Mouse (Mus musculus) layer of hippocampus, adult 8-10 months (tissue): ENCODE data around the gene Dido1. TPM values are rescaled to one million over a fixed set of nuclear protein-coding genes. Genes with fewer than 3 reads are reported as not detected.

ENCODE experiments used
- total RNA-seq, 4 experiments: library from RNA; stranded (reverse); gene quantifications; 2 replicates each; pipeline ENCODE4 v1.2.4; 2022

The Dido1 gene
- total RNA-seq, 4 experiments from 2014 or later = 55.2 to 63.2 (median 60.2) TPM

Other genes starting within 250 kb of the Dido1 start
- gene Ntsr1, start 210.0 kb downstream of the Dido1 start, total RNA-seq = 1 to 10 TPM; 3.1 to 4.7 (median 4.3) TPM
- gene Mrgbp, start 128.7 kb downstream of the Dido1 start, total RNA-seq = 10 to 100 TPM; 20.9 to 26.4 (median 22.7) TPM
- gene Ogfr, start 120.8 kb downstream of the Dido1 start, total RNA-seq = 10 to 100 TPM; 31.4 to 40.8 (median 36.4) TPM
- 10 to 100 TPM in 2 of 4 experiments, 1 to 10 TPM in 2; 7.5 to 11.2 (median 9.4) TPM for gene Col9a3, start 112.2 kb downstream of the Dido1 start, total RNA-seq
- gene Tcfl5, start 67.3 kb downstream of the Dido1 start, total RNA-seq = under 1 TPM; 0.20 to 0.45 (median 0.28) TPM
- 10 to 100 TPM; 57.7 to 66.1 (median 60.0) TPM for gene Gid8, start 118 bp upstream of the Dido1 start, total RNA-seq
- gene Slc17a9, start 15.3 kb upstream of the Dido1 start, total RNA-seq = 1 to 10 TPM in 1 of 4 experiments, under 1 TPM in 3; 0.29 to 1.0 (median 0.71) TPM
- not detected for gene Bhlhe23, start 66.9 kb upstream of the Dido1 start, total RNA-seq
- 10 to 100 TPM; 53.7 to 57.3 (median 55.3) TPM for gene Ythdf1, start 210.9 kb upstream of the Dido1 start, total RNA-seq
- under 1 TPM in 3 of 4 experiments, not detected in 1; 0.27 to 0.48 (median 0.31) TPM for gene Birc7, start 219.0 kb upstream of the Dido1 start, total RNA-seq
- gene Nkain4, start 244.7 kb upstream of the Dido1 start, total RNA-seq = 10 to 100 TPM; 51.3 to 66.2 (median 57.5) TPM